Mouse (Mus musculus) inflammation-experienced regulatory T-cells (primary cell): Measurements from ENCODE around the gene Gm10188. TPM values are rescaled to one million over a fixed set of nuclear protein-coding genes. Genes with fewer than 3 reads are reported as not detected.

Experiments
- polyA plus RNA-seq, 2 experiments: library from polyadenylated mRNA; unstranded; fragments of 100-300 nt; shearing (Covaris generic); gene quantifications; one replicate each; pipeline ENCODE4 v1.2.1; 2017

Gene Gm10188
- polyA plus RNA-seq = not detected

GRCm38 (mm10) chr1:132229667-132230066 lies at the start of gene Gm10188:
Gene Gm10188, minus strand, starts transcription at chr1:132229767.

GRCm38 (mm10) chr1:132191093-132191785 lies 38.3 kb downstream of the Gm10188 start, which contains the start of the genes Lemd1 and AC124108.1:
Gene Lemd1, plus strand, starts transcription at chr1:132191431.
Gene AC124108.1, plus strand, starts transcription at chr1:132191457.

Other genes starting within 250 kb of the Gm10188 start
- gene Elk4, start 222.2 kb downstream of the Gm10188 start, polyA plus RNA-seq = 10 to 100 TPM; 80.6 to 88.2 TPM
- 10 to 100 TPM; 58.3 to 60.8 TPM for gene Mfsd4a, start 161.7 kb downstream of the Gm10188 start, polyA plus RNA-seq
- under 1 TPM in 1 of 2 experiments, not detected in 1; 0.88 TPM for gene Cdk18, start 90.1 kb downstream of the Gm10188 start, polyA plus RNA-seq
- gene Lemd1, start 38.3 kb downstream of the Gm10188 start, polyA plus RNA-seq = under 1 TPM in 1 of 2 experiments, not detected in 1; 0.44 TPM
- gene AC124108.1, start 38.3 kb downstream of the Gm10188 start, polyA plus RNA-seq = under 1 TPM in 1 of 2 experiments, not detected in 1; 0.02 TPM
- gene Klhdc8a, start 68.9 kb upstream of the Gm10188 start, polyA plus RNA-seq = under 1 TPM in 1 of 2 experiments, not detected in 1; 0.05 TPM
- gene Nuak2, start 86.4 kb upstream of the Gm10188 start, polyA plus RNA-seq = 1 to 10 TPM; 5.4 to 6.3 TPM
- 1 to 10 TPM in 1 of 2 experiments, under 1 TPM in 1; 0.34 to 3.9 TPM for gene Tmcc2, start 161.5 kb upstream of the Gm10188 start, polyA plus RNA-seq
- 1 to 10 TPM; 6.2 to 7.2 TPM for gene Dstyk, start 187.8 kb upstream of the Gm10188 start, polyA plus RNA-seq
- 10 to 100 TPM; 56.8 to 79.8 TPM for gene Rbbp5, start 247.6 kb upstream of the Gm10188 start, polyA plus RNA-seq